10 mouse cellular contexts compared by ENCODE assay signal in genomic region chr16:90673507-90674354, GRCm38 (mm10). TPM values are rescaled to one million over a fixed set of nuclear protein-coding genes. Genes with fewer than 3 reads are reported as not detected.
DNase-seq lines count a peak whose midpoint lies in the region; ATAC-seq lines count a peak whose summit lies in the region.
"Had no signal": no experiment of that assay in that cellular context is flagged by ENCODE, and none has a peak within 500 bp of the region (broad histone marks: within the 10 kb centered on the region; RNA-seq: fewer than 3 reads in every experiment).

No protein-coding gene starts in this region.

- peak; percentile 61 for DNase-seq in adrenal gland, postnatal 10 days
- DNase-seq in adrenal gland, postnatal 25 days = no peak
- DNase-seq in layer of hippocampus, adult 11-12 months (ENCODE audit: low spot score) = peak; percentile 43
- no peak for DNase-seq in layer of hippocampus, adult 9-10 months (ENCODE audit: low spot score)
- DNase-seq in layer of hippocampus, adult 9-11 months = peak; percentile 60
- no peak for DNase-seq in urinary bladder, postnatal 10 days (ENCODE audit: low spot score)
- DNase-seq: liver, embryonic 13.5 days; midbrain, embryonic 14.5 days had no signal

- peak; percentile 87 for ATAC-seq in cerebellum, adult (ENCODE audit: insufficient number of reproducible peaks, low FRiP score, low TSS enrichment)
- no peak for ATAC-seq in megakaryocyte progenitor cell, adult 5-6 weeks (replicated peaks; ENCODE audit: poor library complexity)

RNA-seq across cellular contexts. Expression of gene Mis18a, which starts 53.5 kb away (rescaled TPM):
- total RNA-seq in adrenal gland, postnatal 10 days (2021) = 10 to 100 TPM in 1 of 2 experiments, 1 to 10 TPM in 1; 8.8 to 10.6 TPM
- 8.6 and 9.7 TPM in 2 replicates for total RNA-seq in adrenal gland, postnatal 25 days (2021)
- total RNA-seq in megakaryocyte progenitor cell, adult 5-6 weeks (2015) = 76.3 and 83.9 TPM in 2 replicates
- total RNA-seq in megakaryocyte progenitor cell, adult 5-6 weeks (2017) = 49.4 and 49.8 TPM in 2 replicates

Comparison
In these comparisons a context has a peak if more than half of its experiments do, and no peak if none do; other contexts are left out.
1. DNase-seq: peak in adrenal gland, postnatal 10 days (single experiment), layer of hippocampus, adult 11-12 months (single experiment) and layer of hippocampus, adult 9-11 months (single experiment); none in adrenal gland, postnatal 25 days (single experiment), layer of hippocampus, adult 9-10 months (single experiment) and urinary bladder, postnatal 10 days (single experiment).